Mouse (Mus musculus): ENCODE data around the gene Tma7. TPM values are rescaled to one million over a fixed set of nuclear protein-coding genes. Genes with fewer than 3 reads are reported as not detected.

Tma7 gene
- 686 and 706 TPM in 2 replicates for polyA plus RNA-seq (2015; fragmentation: Nextera tagmentation; extraction: Ambion mirVana)

- peak within 1 kb of the TSS; percentile 86 for H3K4me2 ChIP-seq
- peaks cover 23% of the 10 kb centered on the region for H3K4me1 ChIP-seq
- H3K9me3 ChIP-seq, result no peaks in the 10 kb centered on the region
- no peaks in the 10 kb centered on the region for H3K27me3 ChIP-seq
- peaks cover 29% of the 10 kb centered on the region for H3K36me3 ChIP-seq
- whole genome bisulfite sequencing, result 1% methylated on average over 37 of the region's 37 CpGs
- peak within 1 kb of the TSS; percentile 87 for H3K9ac ChIP-seq
- ATAC-seq (ENCODE audit: insufficient number of reproducible peaks, insufficient read depth, low FRiP score, low TSS enrichment, low read depth), result peak; percentile 93
- H3K4me3 ChIP-seq, result peak within 1 kb of the TSS; percentile 83
- peak within 1 kb of the TSS; percentile 55 for H3K27ac ChIP-seq
Measured at GRCm38 (mm10) chr9:109082124-109082800, at the start of gene Tma7, which contains the start of gene Ccdc51. TSS of gene Tma7 (minus strand) at chr9:109082587. TSS of gene Ccdc51 (plus strand) at chr9:109082493.

GRCm38 (mm10) chr9:109130076-109130475 lies 47.7 kb upstream of the Tma7 start:
- Histone ChIP-seq H3K36me3 (no peaks in the 10 kb centered on the region), H3K27ac (no peak overlapping the region), H3K4me3 (no peak overlapping the region), H3K4me2 (no peak overlapping the region), H3K9me3 (no peaks in the 10 kb centered on the region), H3K27me3 (no peaks in the 10 kb centered on the region), H3K9ac (no peak overlapping the region), H3K4me1 (no peaks in the 10 kb centered on the region)
- no peak for ATAC-seq (ENCODE audit: insufficient number of reproducible peaks, insufficient read depth, low FRiP score, low TSS enrichment, low read depth)
- 84% methylated on average over 5 of the region's 5 CpGs for WGBS

- ATAC-seq (ENCODE audit: insufficient number of reproducible peaks, insufficient read depth, low FRiP score, low TSS enrichment, low read depth), result no peak
- WGBS, result 51% methylated on average over 3 of the region's 3 CpGs
- Histone ChIP-seq H3K27me3 (no peaks in the 10 kb centered on the region), H3K9ac (no peak overlapping the region), H3K27ac (no peak overlapping the region), H3K4me2 (no peak overlapping the region), H3K4me1 (no peaks in the 10 kb centered on the region; the same call in 1 of the 2 replicates), H3K9me3 (no peaks in the 10 kb centered on the region), H3K4me3 (no peak overlapping the region), H3K36me3 (no peaks in the 10 kb centered on the region)
Measured at GRCm38 (mm10) chr9:109128211-109128610, 45.8 kb upstream of the Tma7 start.

GRCm38 (mm10) chr9:109127076-109127475 lies 44.7 kb upstream of the Tma7 start:
- Histone ChIP-seq H3K9me3 (no peaks in the 10 kb centered on the region), H3K27ac (no peak overlapping the region), H3K27me3 (no peaks in the 10 kb centered on the region), H3K4me2 (no peak overlapping the region), H3K4me3 (no peak overlapping the region), H3K9ac (no peak overlapping the region), H3K4me1 (no peaks in the 10 kb centered on the region; the same call in 1 of the 2 replicates), H3K36me3 (no peaks in the 10 kb centered on the region)
- ATAC-seq (ENCODE audit: insufficient number of reproducible peaks, insufficient read depth, low FRiP score, low TSS enrichment, low read depth), result no peak
- WGBS, result 85% methylated on average over 4 of the region's 4 CpGs

GRCm38 (mm10) chr9:109125481-109125880 lies 43.1 kb upstream of the Tma7 start:
- Histone ChIP-seq H3K4me3 (no peak overlapping the region), H3K27me3 (no peaks in the 10 kb centered on the region), H3K4me1 (no peaks in the 10 kb centered on the region; the same call in 1 of the 2 replicates), H3K27ac (no peak overlapping the region), H3K9ac (no peak overlapping the region), H3K36me3 (no peaks in the 10 kb centered on the region), H3K9me3 (no peaks in the 10 kb centered on the region), H3K4me2 (no peak overlapping the region)
- no peak for ATAC-seq (ENCODE audit: insufficient number of reproducible peaks, insufficient read depth, low FRiP score, low TSS enrichment, low read depth)
- WGBS, result 66% methylated on average over 3 of the region's 3 CpGs

GRCm38 (mm10) chr9:109125043-109125442 lies 42.7 kb upstream of the Tma7 start:
- no peak for ATAC-seq (ENCODE audit: insufficient number of reproducible peaks, insufficient read depth, low FRiP score, low TSS enrichment, low read depth)
- Histone ChIP-seq H3K4me3 (no peak overlapping the region), H3K4me1 (no peaks in the 10 kb centered on the region; the same call in 1 of the 2 replicates), H3K9me3 (no peaks in the 10 kb centered on the region), H3K27me3 (no peaks in the 10 kb centered on the region), H3K4me2 (no peak overlapping the region), H3K9ac (no peak overlapping the region), H3K36me3 (no peaks in the 10 kb centered on the region), H3K27ac (no peak overlapping the region)
- 76% methylated on average over 2 of the region's 2 CpGs for WGBS

GRCm38 (mm10) chr9:109124164-109124563 lies 41.8 kb upstream of the Tma7 start:
- Histone ChIP-seq H3K36me3 (peaks cover 9% of the 10 kb centered on the region), H3K4me3 (no peak overlapping the region), H3K9ac (no peak overlapping the region), H3K27me3 (no peaks in the 10 kb centered on the region), H3K4me2 (no peak overlapping the region), H3K9me3 (no peaks in the 10 kb centered on the region), H3K27ac (no peak overlapping the region), H3K4me1 (no peaks in the 10 kb centered on the region; the same call in 1 of the 2 replicates)
- WGBS, result 84% methylated on average over 3 of the region's 3 CpGs
- ATAC-seq (ENCODE audit: insufficient number of reproducible peaks, insufficient read depth, low FRiP score, low TSS enrichment, low read depth), result no peak

GRCm38 (mm10) chr9:109123266-109123665 lies 40.9 kb upstream of the Tma7 start:
- no peaks in the 10 kb centered on the region for H3K27me3 ChIP-seq
- no peak overlapping the region for H3K27ac ChIP-seq
- no peak overlapping the region for H3K4me2 ChIP-seq
- H3K4me1 ChIP-seq, result no peaks in the 10 kb centered on the region; the same call in 1 of the 2 replicates
- peak overlapping the region; percentile 46; the same call in 1 of the 2 replicates for H3K9ac ChIP-seq
- 49% methylated on average over 6 of the region's 6 CpGs for WGBS
- ATAC-seq (ENCODE audit: insufficient number of reproducible peaks, insufficient read depth, low FRiP score, low TSS enrichment, low read depth), result no peak; the same call in 1 of the 2 replicates
- no peaks in the 10 kb centered on the region for H3K9me3 ChIP-seq
- H3K4me3 ChIP-seq, result no peak overlapping the region
- peaks cover 18% of the 10 kb centered on the region for H3K36me3 ChIP-seq

- no peak overlapping the region for H3K9ac ChIP-seq
- no peak overlapping the region for H3K27ac ChIP-seq
- H3K4me3 ChIP-seq, result no peak overlapping the region
- no peak overlapping the region for H3K4me2 ChIP-seq
- H3K36me3 ChIP-seq, result peaks cover 24% of the 10 kb centered on the region
- no peaks in the 10 kb centered on the region for H3K27me3 ChIP-seq
- no peaks in the 10 kb centered on the region for H3K9me3 ChIP-seq
- no peaks in the 10 kb centered on the region; the same call in 1 of the 2 replicates for H3K4me1 ChIP-seq
- 38% methylated on average over 2 of the region's 2 CpGs for WGBS
- no peak for ATAC-seq (ENCODE audit: insufficient number of reproducible peaks, insufficient read depth, low FRiP score, low TSS enrichment, low read depth)
Measured at GRCm38 (mm10) chr9:109122553-109123085, 40.2 kb upstream of the Tma7 start.

GRCm38 (mm10) chr9:109120956-109121355 lies 38.6 kb upstream of the Tma7 start:
- no peak overlapping the region for H3K4me2 ChIP-seq
- no peak overlapping the region for H3K9ac ChIP-seq
- no peak for ATAC-seq (ENCODE audit: insufficient number of reproducible peaks, insufficient read depth, low FRiP score, low TSS enrichment, low read depth)
- no peaks in the 10 kb centered on the region for H3K9me3 ChIP-seq
- no peaks in the 10 kb centered on the region; the same call in 1 of the 2 replicates for H3K4me1 ChIP-seq
- H3K27me3 ChIP-seq, result no peaks in the 10 kb centered on the region
- H3K4me3 ChIP-seq, result no peak overlapping the region
- H3K36me3 ChIP-seq, result peaks cover 41% of the 10 kb centered on the region
- 90% methylated on average over 6 of the region's 6 CpGs for WGBS
- no peak overlapping the region for H3K27ac ChIP-seq

GRCm38 (mm10) chr9:109119571-109119970 lies 37.2 kb upstream of the Tma7 start:
- 82% methylated on average over 9 of the region's 9 CpGs for WGBS
- Histone ChIP-seq H3K9ac (no peak overlapping the region), H3K36me3 (peaks cover 54% of the 10 kb centered on the region), H3K27me3 (no peaks in the 10 kb centered on the region), H3K9me3 (no peaks in the 10 kb centered on the region), H3K4me1 (no peaks in the 10 kb centered on the region; the same call in 1 of the 2 replicates), H3K4me3 (no peak overlapping the region), H3K4me2 (no peak overlapping the region), H3K27ac (no peak overlapping the region; the same call in none of the 2 replicates)
- ATAC-seq (ENCODE audit: insufficient number of reproducible peaks, insufficient read depth, low FRiP score, low TSS enrichment, low read depth), result no peak

- peaks cover 69% of the 10 kb centered on the region for H3K36me3 ChIP-seq
- WGBS, result 88% methylated on average over 4 of the region's 4 CpGs
- H3K4me3 ChIP-seq, result no peak overlapping the region
- H3K9ac ChIP-seq, result no peak overlapping the region
- no peaks in the 10 kb centered on the region; the same call in 1 of the 2 replicates for H3K4me1 ChIP-seq
- H3K4me2 ChIP-seq, result no peak overlapping the region
- ATAC-seq (ENCODE audit: insufficient number of reproducible peaks, insufficient read depth, low FRiP score, low TSS enrichment, low read depth), result no peak
- no peak overlapping the region for H3K27ac ChIP-seq
- no peaks in the 10 kb centered on the region for H3K27me3 ChIP-seq
- no peaks in the 10 kb centered on the region for H3K9me3 ChIP-seq
Measured at GRCm38 (mm10) chr9:109118106-109118505, 35.7 kb upstream of the Tma7 start.
